Mouse (Mus musculus): ENCODE measurements around the gene Bpifb5. TPM values are rescaled to one million over a fixed set of nuclear protein-coding genes. Genes with fewer than 3 reads are reported as not detected.
"Not testable (repeated sequence)": the region's sequence is repeated elsewhere in the genome, so short reads cannot be mapped to it uniquely, and the experiment has no call there.

Bpifb5 gene
- polyA plus RNA-seq (2015; fragmentation: Nextera tagmentation; extraction: Ambion mirVana) = 0.26 and 0.39 TPM in 2 replicates

- Histone ChIP-seq H3K27me3 (no peaks in the 10 kb centered on the region), H3K9me3 (no peaks in the 10 kb centered on the region), H3K4me1 (replicated peaks) (peaks cover 15% of the 10 kb centered on the region), H3K4me2 (peak within 1 kb of the TSS; percentile 27), H3K27ac (peak within 1 kb of the TSS; percentile 44), H3K4me3 (no peak within 1 kb of the TSS), H3K9ac (0 out of 2 replicates have a peak within 1 kb of the TSS, but pooled peaks have one; percentile 43), H3K36me3 (no peaks in the 10 kb centered on the region)
- 4% methylated on average over 14 of the region's 14 CpGs for WGBS
- peak; percentile 81 for ATAC-seq (ENCODE audit: low FRiP score)
These were observed at the start of gene Bpifb5 for GRCm38 (mm10) chr2:154223265-154223916. Gene Bpifb5 (plus strand): TSS chr2:154223742.

- ATAC-seq (ENCODE audit: low FRiP score); H3K9ac ChIP-seq; H3K9me3 ChIP-seq; H3K36me3 ChIP-seq; H3K27ac ChIP-seq; H3K4me3 ChIP-seq; H3K4me2 ChIP-seq; H3K27me3 ChIP-seq; H3K4me1 ChIP-seq (replicated peaks): not testable (repeated sequence)
- WGBS = 88% methylated on average over 7 of the region's 7 CpGs
These were observed 41.6 kb upstream of the Bpifb5 start for GRCm38 (mm10) chr2:154181900-154182299.

- H3K36me3 ChIP-seq; H3K9me3 ChIP-seq; H3K9ac ChIP-seq; H3K27ac ChIP-seq; H3K4me2 ChIP-seq; H3K4me3 ChIP-seq; H3K4me1 ChIP-seq (replicated peaks); H3K27me3 ChIP-seq; ATAC-seq (ENCODE audit: low FRiP score): not testable (repeated sequence)
- WGBS = 81% methylated on average over 4 of the region's 4 CpGs
These were observed 40.5 kb upstream of the Bpifb5 start for GRCm38 (mm10) chr2:154183061-154183460.

- Histone ChIP-seq H3K4me2 (no peak overlapping the region), H3K4me1 (replicated peaks) (no peaks in the 10 kb centered on the region), H3K4me3 (no peak overlapping the region), H3K36me3 (no peaks in the 10 kb centered on the region), H3K9me3 (no peaks in the 10 kb centered on the region), H3K27ac (no peak overlapping the region), H3K9ac (no peak overlapping the region), H3K27me3 (no peaks in the 10 kb centered on the region)
- 94% methylated on average over 6 of the region's 6 CpGs for WGBS
- no peak for ATAC-seq (ENCODE audit: low FRiP score)
These were observed 38.2 kb upstream of the Bpifb5 start for GRCm38 (mm10) chr2:154185319-154185718.

GRCm38 (mm10) chr2:154185748-154186147 lies 37.8 kb upstream of the Bpifb5 start:
- H3K27ac ChIP-seq = no peak overlapping the region
- no peak for ATAC-seq (ENCODE audit: low FRiP score)
- H3K9me3 ChIP-seq = no peaks in the 10 kb centered on the region
- WGBS = 82% methylated on average over 3 of the region's 3 CpGs
- H3K36me3 ChIP-seq = no peaks in the 10 kb centered on the region
- no peak overlapping the region for H3K4me2 ChIP-seq
- H3K4me3 ChIP-seq = no peak overlapping the region
- no peaks in the 10 kb centered on the region for H3K27me3 ChIP-seq
- H3K4me1 ChIP-seq (replicated peaks) = no peaks in the 10 kb centered on the region
- H3K9ac ChIP-seq = no peak overlapping the region

- H3K27ac ChIP-seq = no peak overlapping the region
- no peaks in the 10 kb centered on the region for H3K4me1 ChIP-seq (replicated peaks)
- H3K4me2 ChIP-seq = no peak overlapping the region
- WGBS = 45% methylated on average over 5 of the region's 5 CpGs
- no peaks in the 10 kb centered on the region for H3K36me3 ChIP-seq
- no peaks in the 10 kb centered on the region for H3K27me3 ChIP-seq
- no peaks in the 10 kb centered on the region for H3K9me3 ChIP-seq
- H3K9ac ChIP-seq = no peak overlapping the region
- H3K4me3 ChIP-seq = no peak overlapping the region
- ATAC-seq (ENCODE audit: low FRiP score) = no peak
These were observed 36.1 kb upstream of the Bpifb5 start for GRCm38 (mm10) chr2:154187468-154187867.

- no peak for ATAC-seq (ENCODE audit: low FRiP score)
- no peaks in the 10 kb centered on the region for H3K36me3 ChIP-seq
- WGBS = 90% methylated on average over 7 of the region's 7 CpGs
- H3K27me3 ChIP-seq = no peaks in the 10 kb centered on the region
- H3K9ac ChIP-seq = no peak overlapping the region
- no peaks in the 10 kb centered on the region for H3K4me1 ChIP-seq (replicated peaks)
- H3K27ac ChIP-seq = no peak overlapping the region
- H3K4me2 ChIP-seq = no peak overlapping the region
- H3K4me3 ChIP-seq = no peak overlapping the region
- no peaks in the 10 kb centered on the region for H3K9me3 ChIP-seq
These were observed 33.6 kb upstream of the Bpifb5 start for GRCm38 (mm10) chr2:154189877-154190434.

- H3K4me2 ChIP-seq = no peak within 1 kb of the TSS
- no peak for ATAC-seq (ENCODE audit: low FRiP score)
- H3K4me3 ChIP-seq = no peak within 1 kb of the TSS
- H3K4me1 ChIP-seq (replicated peaks) = no peaks in the 10 kb centered on the region
- no peaks in the 10 kb centered on the region for H3K36me3 ChIP-seq
- no peaks in the 10 kb centered on the region for H3K27me3 ChIP-seq
- WGBS = 85% methylated on average over 11 of the region's 11 CpGs
- H3K9ac ChIP-seq = no peak within 1 kb of the TSS
- H3K9me3 ChIP-seq = no peaks in the 10 kb centered on the region
- H3K27ac ChIP-seq = no peak within 1 kb of the TSS
These were observed 32.8 kb upstream of the Bpifb5 start, which contains the start of gene Bpifb1 for GRCm38 (mm10) chr2:154190546-154191258. Gene Bpifb1 (plus strand): TSS chr2:154190818.

- WGBS = 77% methylated on average over 2 of the region's 2 CpGs
- ATAC-seq (ENCODE audit: low FRiP score) = no peak
- Histone ChIP-seq H3K4me1 (replicated peaks) (no peaks in the 10 kb centered on the region), H3K4me2 (no peak overlapping the region), H3K4me3 (no peak overlapping the region), H3K9me3 (no peaks in the 10 kb centered on the region), H3K36me3 (no peaks in the 10 kb centered on the region), H3K27ac (no peak overlapping the region), H3K27me3 (no peaks in the 10 kb centered on the region), H3K9ac (no peak overlapping the region)
These were observed 31.4 kb upstream of the Bpifb5 start for GRCm38 (mm10) chr2:154192141-154192540.

- H3K4me1 ChIP-seq (replicated peaks) = no peaks in the 10 kb centered on the region
- H3K9ac ChIP-seq = no peak overlapping the region
- H3K27me3 ChIP-seq = no peaks in the 10 kb centered on the region
- no peak overlapping the region for H3K4me2 ChIP-seq
- H3K4me3 ChIP-seq = no peak overlapping the region
- H3K36me3 ChIP-seq = no peaks in the 10 kb centered on the region
- no peaks in the 10 kb centered on the region for H3K9me3 ChIP-seq
- WGBS = 88% methylated on average over 4 of the region's 4 CpGs
- no peak overlapping the region for H3K27ac ChIP-seq
- no peak for ATAC-seq (ENCODE audit: low FRiP score)
These were observed 30.5 kb upstream of the Bpifb5 start for GRCm38 (mm10) chr2:154193071-154193470.

- ATAC-seq (ENCODE audit: low FRiP score) = no peak
- Histone ChIP-seq H3K27ac (no peak overlapping the region), H3K27me3 (no peaks in the 10 kb centered on the region), H3K4me2 (no peak overlapping the region), H3K9ac (no peak overlapping the region), H3K36me3 (no peaks in the 10 kb centered on the region), H3K4me3 (no peak overlapping the region), H3K9me3 (no peaks in the 10 kb centered on the region), H3K4me1 (replicated peaks) (no peaks in the 10 kb centered on the region)
- WGBS = 80% methylated on average over 5 of the region's 5 CpGs
These were observed 29.5 kb upstream of the Bpifb5 start for GRCm38 (mm10) chr2:154193994-154194504.

- Histone ChIP-seq H3K4me2 (no peak overlapping the region), H3K36me3 (no peaks in the 10 kb centered on the region), H3K27ac (no peak overlapping the region), H3K4me1 (replicated peaks) (no peaks in the 10 kb centered on the region), H3K27me3 (no peaks in the 10 kb centered on the region), H3K9ac (no peak overlapping the region), H3K4me3 (no peak overlapping the region), H3K9me3 (no peaks in the 10 kb centered on the region)
- WGBS = 94% methylated on average over 9 of the region's 9 CpGs
- no peak for ATAC-seq (ENCODE audit: low FRiP score)
These were observed 26.5 kb upstream of the Bpifb5 start for GRCm38 (mm10) chr2:154197036-154197435.

Measured in hindbrain, embryonic 13.5 days (tissue).